In the genomic region with DNA sequence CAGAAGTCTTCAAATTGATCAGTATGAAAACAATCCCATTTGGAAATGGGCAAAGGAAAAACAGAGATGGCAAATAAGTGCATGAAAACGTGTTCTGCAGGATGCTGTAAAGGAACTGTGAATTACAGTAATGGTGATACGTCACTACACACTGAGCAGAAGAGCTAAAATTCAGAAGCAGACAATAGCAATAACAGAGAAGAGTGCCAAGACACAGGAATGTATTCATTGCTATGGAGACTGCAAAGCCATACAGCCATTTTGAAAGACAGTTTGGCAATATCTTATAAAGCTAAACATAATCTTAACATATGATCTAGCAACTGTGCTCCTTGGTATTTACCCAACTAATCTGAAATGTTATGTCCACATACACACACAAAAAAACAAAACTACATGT, we compare ENCODE assay signal across 26 mouse cellular contexts. TPM values are rescaled to one million over a fixed set of nuclear protein-coding genes. Genes with fewer than 3 reads are reported as not detected.
DNase-seq lines count a peak whose midpoint lies in the region; ATAC-seq and TF ChIP-seq lines count a peak whose summit lies in the region.
"Had no signal": no experiment of that assay in that cellular context is flagged by ENCODE, and none has a peak within 500 bp of the region (broad histone marks: within the 10 kb centered on the region; RNA-seq: fewer than 3 reads in every experiment).

No protein-coding gene starts in this region.

- no peaks in the 10 kb centered on the region for H3K9me3 ChIP-seq in forebrain, embryonic 15.5 days
- no peaks in the 10 kb centered on the region for H3K9me3 ChIP-seq in forebrain, embryonic 12.5 days
- H3K9me3 ChIP-seq in forebrain, postnatal 0 days (ENCODE audit: low read length), result no peaks in the 10 kb centered on the region
- H3K9me3 ChIP-seq in forebrain, embryonic 11.5 days (ENCODE audit: control insufficient read depth, low read length), result no peaks in the 10 kb centered on the region
- H3K9me3 ChIP-seq: embryonic facial prominence, embryonic 13.5 days; embryonic facial prominence, embryonic 15.5 days had no signal

- H3K4me1 ChIP-seq in forebrain, embryonic 15.5 days, result no peaks in the 10 kb centered on the region
- H3K4me1 ChIP-seq in forebrain, embryonic 12.5 days, result no peaks in the 10 kb centered on the region
- H3K4me1 ChIP-seq in forebrain, postnatal 0 days (ENCODE audit: insufficient read depth), result no peaks in the 10 kb centered on the region
- no peaks in the 10 kb centered on the region for H3K4me1 ChIP-seq in forebrain, embryonic 11.5 days (replicated peaks; ENCODE audit: control insufficient read depth, insufficient read depth, low read length)
- H3K4me1 ChIP-seq: embryonic facial prominence, embryonic 13.5 days; embryonic facial prominence, embryonic 15.5 days had no signal

- H3K27ac ChIP-seq in forebrain, embryonic 15.5 days (replicated peaks), result no peak overlapping the region
- H3K27ac ChIP-seq in forebrain, embryonic 12.5 days, result no peak overlapping the region
- H3K27ac ChIP-seq in forebrain, postnatal 0 days (ENCODE audit: low read depth, low read length), result no peak overlapping the region
- H3K27ac ChIP-seq in forebrain, embryonic 11.5 days (ENCODE audit: low read depth, low read length), result no peak overlapping the region
- H3K27ac ChIP-seq: embryonic facial prominence, embryonic 13.5 days; embryonic facial prominence, embryonic 15.5 days had no signal

- no peak overlapping the region for H3K4me2 ChIP-seq in forebrain, embryonic 15.5 days (replicated peaks)
- no peak overlapping the region for H3K4me2 ChIP-seq in forebrain, embryonic 12.5 days
- no peak overlapping the region for H3K4me2 ChIP-seq in forebrain, postnatal 0 days (ENCODE audit: low read depth)
- no peak overlapping the region for H3K4me2 ChIP-seq in forebrain, embryonic 11.5 days (ENCODE audit: low read depth, low read length, severe bottlenecking)
- H3K4me2 ChIP-seq: embryonic facial prominence, embryonic 13.5 days; embryonic facial prominence, embryonic 15.5 days had no signal

- intact Hi-C loops in left cerebral cortex, postnatal 25 days (cut with DNase I), result no loop called here

- WGBS in forebrain, embryonic 15.5 days, result 73% methylated on average over 2 of the region's 2 CpGs
- WGBS in forebrain, embryonic 12.5 days, result 76% methylated on average over 2 of the region's 2 CpGs
- 55% methylated on average over 2 of the region's 2 CpGs for WGBS in forebrain, postnatal 0 days
- WGBS in forebrain, embryonic 11.5 days, result 79% methylated on average over 2 of the region's 2 CpGs

- H3K4me3 ChIP-seq in forebrain, embryonic 15.5 days, result no peak overlapping the region
- H3K4me3 ChIP-seq in forebrain, embryonic 12.5 days (replicated peaks), result no peak overlapping the region
- H3K4me3 ChIP-seq in forebrain, postnatal 0 days (ENCODE audit: low read depth, low read length), result no peak overlapping the region
- H3K4me3 ChIP-seq in forebrain, embryonic 11.5 days (ENCODE audit: low read depth, low read length), result no peak overlapping the region
- H3K4me3 ChIP-seq: embryonic facial prominence, embryonic 13.5 days; embryonic facial prominence, embryonic 15.5 days; erythroblast, embryonic 14.5 days had no signal

- ATAC-seq in forebrain, embryonic 15.5 days (replicated peaks), result 0 out of 2 replicates have a peak, but pooled peaks have one; percentile 61
- ATAC-seq in forebrain, embryonic 12.5 days (ENCODE audit: low FRiP score), result no peak
- peak; percentile 89 for ATAC-seq in forebrain, postnatal 0 days
- no peak for ATAC-seq in forebrain, embryonic 11.5 days (replicated peaks; ENCODE audit: low FRiP score)

- no peak overlapping the region for H3K9ac ChIP-seq in forebrain, embryonic 15.5 days (replicated peaks)
- H3K9ac ChIP-seq in forebrain, embryonic 12.5 days, result no peak overlapping the region
- H3K9ac ChIP-seq in forebrain, postnatal 0 days, result no peak overlapping the region
- no peak overlapping the region for H3K9ac ChIP-seq in forebrain, embryonic 11.5 days (ENCODE audit: low read length)
- H3K9ac ChIP-seq: embryonic facial prominence, embryonic 13.5 days; embryonic facial prominence, embryonic 15.5 days had no signal

- TF ChIP-seq CTCF in forebrain, postnatal 0 days (IDR thresholded peaks at IDR 0.05; ENCODE audit: low read depth), result no peak

- peak; percentile 32 for DNase-seq in forebrain, postnatal 0 days
- no peak for DNase-seq in forebrain, embryonic 11.5 days (ENCODE audit: low spot score)
- DNase-seq in brain, embryonic 18.5 days (ENCODE audit: low read depth, low spot score), result peak; percentile 3
- no peak for DNase-seq in left cerebral cortex, postnatal 25 days (ENCODE audit: low spot score in 2 of 2)
- DNase-seq: adrenal gland, adult 2 months; adrenal gland, postnatal 10 days; adrenal gland, postnatal 25 days; cerebellum, adult 11 months; cerebellum, adult 18-20 months; cerebellum, adult 8-10 months; cerebellum, adult 9-11 months; cerebellum, postnatal 14 days; cerebellum, postnatal 36 days; embryo, embryonic 11 days had no signal

- no peaks in the 10 kb centered on the region for H3K36me3 ChIP-seq in forebrain, embryonic 15.5 days
- no peaks in the 10 kb centered on the region for H3K36me3 ChIP-seq in forebrain, embryonic 12.5 days (replicated peaks)
- no peaks in the 10 kb centered on the region for H3K36me3 ChIP-seq in forebrain, postnatal 0 days (ENCODE audit: insufficient read depth)
- no peaks in the 10 kb centered on the region for H3K36me3 ChIP-seq in forebrain, embryonic 11.5 days (ENCODE audit: control insufficient read depth, insufficient read depth, low read length)
- H3K36me3 ChIP-seq: embryonic facial prominence, embryonic 13.5 days; embryonic facial prominence, embryonic 15.5 days had no signal

- H3K27me3 ChIP-seq in forebrain, embryonic 15.5 days, result no peaks in the 10 kb centered on the region
- no peaks in the 10 kb centered on the region for H3K27me3 ChIP-seq in forebrain, embryonic 12.5 days
- H3K27me3 ChIP-seq in forebrain, postnatal 0 days (ENCODE audit: insufficient read depth, low read length), result no peaks in the 10 kb centered on the region
- no peaks in the 10 kb centered on the region for H3K27me3 ChIP-seq in forebrain, embryonic 11.5 days (ENCODE audit: control insufficient read depth, insufficient read depth, low read length)
- H3K27me3 ChIP-seq: embryonic facial prominence, embryonic 13.5 days; embryonic facial prominence, embryonic 15.5 days had no signal

RNA-seq across cellular contexts. Expression of gene Mmgt1, which starts 19.7 kb away (rescaled TPM):
- polyA plus RNA-seq in forebrain, embryonic 15.5 days (2015; fragmentation: Nextera tagmentation; extraction: Ambion mirVana), result 49.9 and 52.2 TPM in 2 replicates
- polyA plus RNA-seq in forebrain, embryonic 12.5 days (2016; fragmentation: Nextera tagmentation; extraction: Ambion mirVana), result 53.2 and 56.7 TPM in 2 replicates
- total RNA-seq in forebrain, postnatal 0 days (2014; rRNA removed), result 59.4 and 71.8 TPM in 2 replicates
- polyA plus RNA-seq in forebrain, postnatal 0 days (2015; fragmentation: Nextera tagmentation; extraction: Ambion mirVana), result 31.5 and 36.3 TPM in 2 replicates
- 50.5 and 55.1 TPM in 2 replicates for polyA plus RNA-seq in forebrain, embryonic 11.5 days (2014; fragmentation: Nextera tagmentation; extraction: Ambion mirVana)
- 10 to 100 TPM; 29.0 TPM for total RNA-seq in left cerebral cortex, postnatal 25 days (2021)

RNA-seq across cellular contexts. Expression of gene Gm648, which starts 28.8 kb away (rescaled TPM):
- polyA plus RNA-seq in forebrain, embryonic 15.5 days (2015; fragmentation: Nextera tagmentation; extraction: Ambion mirVana), result not detected in 2 replicates
- polyA plus RNA-seq in forebrain, embryonic 12.5 days (2016; fragmentation: Nextera tagmentation; extraction: Ambion mirVana), result 0.18 and 0.19 TPM in 2 replicates
- total RNA-seq in forebrain, postnatal 0 days (2014; rRNA removed), result not detected in 2 replicates
- 0.28 TPM in 1 of 2 replicates, not detected in the other for polyA plus RNA-seq in forebrain, postnatal 0 days (2015; fragmentation: Nextera tagmentation; extraction: Ambion mirVana)
- polyA plus RNA-seq in forebrain, embryonic 11.5 days (2014; fragmentation: Nextera tagmentation; extraction: Ambion mirVana), result 0.19 TPM in 1 of 2 replicates, not detected in the other
- total RNA-seq in left cerebral cortex, postnatal 25 days (2021), result not detected
- total RNA-seq: adrenal gland, adult 2 months; adrenal gland, postnatal 10 days; adrenal gland, postnatal 25 days; common myeloid progenitor, adult 5-6 weeks; MEL had no signal
- polyA plus RNA-seq: adrenal gland, adult 2 months; embryonic facial prominence, embryonic 11.5 days; embryonic facial prominence, embryonic 13.5 days; erythroblast, embryonic 14.5 days; frontal cortex, adult 2 months had no signal

RNA-seq across cellular contexts. Expression of gene Slc9a6, which starts 31.4 kb away (rescaled TPM):
- 43.3 and 46.0 TPM in 2 replicates for polyA plus RNA-seq in forebrain, embryonic 15.5 days (2015; fragmentation: Nextera tagmentation; extraction: Ambion mirVana)
- 26.7 and 28.4 TPM in 2 replicates for polyA plus RNA-seq in forebrain, embryonic 12.5 days (2016; fragmentation: Nextera tagmentation; extraction: Ambion mirVana)
- 76.4 and 98.7 TPM in 2 replicates for total RNA-seq in forebrain, postnatal 0 days (2014; rRNA removed)
- 35.1 and 52.5 TPM in 2 replicates for polyA plus RNA-seq in forebrain, postnatal 0 days (2015; fragmentation: Nextera tagmentation; extraction: Ambion mirVana)
- 12.1 and 14.6 TPM in 2 replicates for polyA plus RNA-seq in forebrain, embryonic 11.5 days (2014; fragmentation: Nextera tagmentation; extraction: Ambion mirVana)
- 10 to 100 TPM; 90.7 to 92.3 TPM for total RNA-seq in left cerebral cortex, postnatal 25 days (2021)

RNA-seq across cellular contexts. Expression of gene Gm10477, which starts 53.7 kb away (rescaled TPM):
- polyA plus RNA-seq in forebrain, embryonic 15.5 days (2015; fragmentation: Nextera tagmentation; extraction: Ambion mirVana), result not detected in 2 replicates
- polyA plus RNA-seq in forebrain, embryonic 12.5 days (2016; fragmentation: Nextera tagmentation; extraction: Ambion mirVana), result not detected in 2 replicates
- total RNA-seq in forebrain, postnatal 0 days (2014; rRNA removed), result not detected in 2 replicates
- not detected in 2 replicates for polyA plus RNA-seq in forebrain, postnatal 0 days (2015; fragmentation: Nextera tagmentation; extraction: Ambion mirVana)
- polyA plus RNA-seq in forebrain, embryonic 11.5 days (2014; fragmentation: Nextera tagmentation; extraction: Ambion mirVana), result not detected in 2 replicates
- not detected for total RNA-seq in left cerebral cortex, postnatal 25 days (2021)
- total RNA-seq: adrenal gland, adult 2 months; adrenal gland, postnatal 10 days; adrenal gland, postnatal 25 days; adrenal gland, postnatal 4 days; common myeloid progenitor, adult 5-6 weeks; ES-E14; MEL had no signal
- polyA plus RNA-seq: adrenal gland, adult 2 months; C2C12; embryonic facial prominence, embryonic 11.5 days; embryonic facial prominence, embryonic 13.5 days; embryonic facial prominence, embryonic 15.5 days; erythroblast, embryonic 14.5 days; frontal cortex, adult 2 months had no signal

Comparison
In these comparisons a context has a peak if more than half of its experiments do, and no peak if none do; other contexts are left out.
1. ATAC-seq: peak in forebrain, embryonic 15.5 days (single experiment) and forebrain, postnatal 0 days (single experiment); none in forebrain, embryonic 12.5 days (single experiment) and forebrain, embryonic 11.5 days (single experiment).
2. DNase-seq: peak in forebrain, postnatal 0 days (single experiment) and brain, embryonic 18.5 days (single experiment); none in forebrain, embryonic 11.5 days (single experiment) and left cerebral cortex, postnatal 25 days (0 of 2).